8 mouse cellular contexts compared by ENCODE assay signal in genomic region chr13:37777351-37778146, GRCm38 (mm10). TPM values are rescaled to one million over a fixed set of nuclear protein-coding genes. Genes with fewer than 3 reads are reported as not detected.
DNase-seq lines count a peak whose midpoint lies in the region; ATAC-seq and TF ChIP-seq lines count a peak whose summit lies in the region.

No protein-coding gene starts in this region.

- peaks cover 13% of the 10 kb centered on the region; the same call in 1 of the 2 replicates for H3K27me3 ChIP-seq in kidney, embryonic 15.5 days
- H3K27me3 ChIP-seq in limb, embryonic 13.5 days, result peaks cover 24% of the 10 kb centered on the region

- no peak for DNase-seq in kidney, postnatal 14 days
- no peak for DNase-seq in ES-E14 (ENCODE audit: low read depth, low spot score)
- peak; percentile 16 for DNase-seq in retina, embryonic 14.5 days (ENCODE audit: low spot score)
- no peak for DNase-seq in cerebellum, adult 9-11 months

- 0 out of 2 replicates have a peak, but pooled peaks have one; percentile 16 for ATAC-seq in kidney, embryonic 15.5 days (replicated peaks; ENCODE audit: low FRiP score)
- 0 out of 2 replicates have a peak, but pooled peaks have one; percentile 20 for ATAC-seq in erythroblast, adult 5-6 weeks (replicated peaks; ENCODE audit: low FRiP score, poor library complexity, severe bottlenecking)
- no peak for ATAC-seq in limb, embryonic 13.5 days (ENCODE audit: low FRiP score, low read depth)
- ATAC-seq in inflammation-experienced regulatory T-cells, adult 6 months, result no peak

- H3K36me3 ChIP-seq in kidney, embryonic 15.5 days, result no peaks in the 10 kb centered on the region
- no peaks in the 10 kb centered on the region for H3K36me3 ChIP-seq in ES-E14 (ENCODE audit: control insufficient read depth, insufficient read depth, low read length, poor library complexity, severe bottlenecking)
- H3K36me3 ChIP-seq in limb, embryonic 13.5 days, result no peaks in the 10 kb centered on the region

- H3K9ac ChIP-seq in kidney, embryonic 15.5 days, result peak overlapping the region; percentile 57
- 0 out of 2 replicates have a peak overlapping the region, but pooled peaks have one; percentile 38 for H3K9ac ChIP-seq in ES-E14 (ENCODE audit: insufficient read depth, low read depth, low read length, poor library complexity, severe bottlenecking)
- peak overlapping the region; percentile 64 for H3K9ac ChIP-seq in limb, embryonic 13.5 days

- H3K9me3 ChIP-seq in kidney, embryonic 15.5 days (replicated peaks), result no peaks in the 10 kb centered on the region
- no peaks in the 10 kb centered on the region for H3K9me3 ChIP-seq in ES-E14 (ENCODE audit: control insufficient read depth, insufficient read depth, low read depth, low read length)
- H3K9me3 ChIP-seq in limb, embryonic 13.5 days, result no peaks in the 10 kb centered on the region

- H3K4me1 ChIP-seq in kidney, embryonic 15.5 days, result peaks cover 22% of the 10 kb centered on the region
- peaks cover 5 to 9% of the 10 kb centered on the region in 2 experiments for H3K4me1 ChIP-seq in ES-E14 (ENCODE audit: control insufficient read depth in 2 of 2, insufficient read depth in 2 of 2, low read length in 2 of 2, poor library complexity in 1 of 2)
- peaks cover 11% of the 10 kb centered on the region for H3K4me1 ChIP-seq in limb, embryonic 13.5 days

- WGBS in kidney, embryonic 15.5 days, result 20% methylated on average over 25 of the region's 25 CpGs
- 17% methylated on average over 25 of the region's 25 CpGs for WGBS in limb, embryonic 13.5 days

- H3K27ac ChIP-seq in kidney, embryonic 15.5 days, result no peak overlapping the region
- no peak overlapping the region for H3K27ac ChIP-seq in ES-E14 (ENCODE audit: insufficient read depth, low read depth, low read length, poor library complexity, severe bottlenecking)
- no peak overlapping the region for H3K27ac ChIP-seq in limb, embryonic 13.5 days

- peak overlapping the region; percentile 59 for H3K4me3 ChIP-seq in kidney, embryonic 15.5 days (replicated peaks)
- peak overlapping the region; percentile 68 to 76 for H3K4me3 ChIP-seq in ES-E14 (ENCODE audit: insufficient read depth in 1 of 2, low read depth in 1 of 2, low read length in 2 of 2, poor library complexity in 1 of 2, severe bottlenecking in 1 of 2)
- H3K4me3 ChIP-seq in limb, embryonic 13.5 days, result peak overlapping the region; percentile 62

- peak overlapping the region; percentile 100 for H3K4me2 ChIP-seq in kidney, embryonic 15.5 days
- peak overlapping the region; percentile 100 for H3K4me2 ChIP-seq in limb, embryonic 13.5 days (replicated peaks)

- in situ Hi-C loops in ES-E14 (cut with MboI; ENCODE audit: low sequenced_read_pairs in 2 of 2, unreplicated experiment in 2 of 2), result no loop called here

TF ChIP-seq in ES-E14, 5 proteins besides CTCF, POLR2A, EP300 and RAD21:
- TF ChIP-seq MAFK (IDR thresholded peaks at IDR 0.05; ENCODE audit: insufficient read depth, low read depth, low read length), result no peak

RNA-seq across cellular contexts. Expression of gene Rreb1, which starts 0.7 kb away (rescaled TPM):
- polyA plus RNA-seq in kidney, embryonic 15.5 days (2015; fragmentation: Nextera tagmentation; extraction: Ambion mirVana), result 14.3 and 14.5 TPM in 2 replicates
- 14.7 and 16.5 TPM in 2 replicates for total RNA-seq in ES-E14 (2012; rRNA removed)
- total RNA-seq in erythroblast, adult 5-6 weeks (2015; ENCODE audit: low replicate concordance), result 9.2 and 11.7 TPM in 2 replicates
- 2.4 and 8.2 TPM in 2 replicates for total RNA-seq in erythroblast, adult 5-6 weeks (2017; ENCODE audit: low replicate concordance)
- 10.0 and 11.4 TPM in 2 replicates for polyA plus RNA-seq in limb, embryonic 13.5 days (2015; fragmentation: Nextera tagmentation; extraction: Ambion mirVana)
- polyA plus RNA-seq in inflammation-experienced regulatory T-cells, adult 6 months (2017; shearing (Covaris generic)), result 1 to 10 TPM in 2 of 3 experiments, under 1 TPM in 1; 0.91 to 6.8 (median 5.0) TPM

Comparison
In these comparisons a context has a peak if more than half of its experiments do, and no peak if none do; other contexts are left out.
1. ATAC-seq: peak in kidney, embryonic 15.5 days (single experiment) and erythroblast, adult 5-6 weeks (single experiment); none in limb, embryonic 13.5 days (single experiment) and inflammation-experienced regulatory T-cells, adult 6 months (single experiment).
2. Peak in every context shown above with its lines, with median percentiles within 50 percentile points of each other: H3K4me3 ChIP-seq and H3K9ac ChIP-seq.